Mouse (Mus musculus): ENCODE data around the gene Nrip1.
A peak's percentile ranks its signal among the peaks of the same experiment; 100 is the strongest.

Nrip1 gene

GRCm38 (mm10) chr16:76347719-76348421 is 25.8 kb downstream of the Nrip1 start:
- no peak for DNase-seq (ENCODE audit: low spot score in 2 of 2)

GRCm38 (mm10) chr16:76346371-76346770 is 27.3 kb downstream of the Nrip1 start:
- no peak for DNase-seq (ENCODE audit: low spot score in 2 of 2)

- no peak for DNase-seq (ENCODE audit: low spot score in 2 of 2)
Observed at GRCm38 (mm10) chr16:76344761-76345368, 28.8 kb downstream of the Nrip1 start.

GRCm38 (mm10) chr16:76344030-76344429 is 29.6 kb downstream of the Nrip1 start:
- DNase-seq (ENCODE audit: low spot score in 2 of 2): no peak

GRCm38 (mm10) chr16:76341636-76342035 is 32.0 kb downstream of the Nrip1 start:
- no peak for DNase-seq (ENCODE audit: low spot score in 2 of 2)

- no peak for DNase-seq (ENCODE audit: low spot score in 2 of 2)
Observed at GRCm38 (mm10) chr16:76339256-76339655, 34.4 kb downstream of the Nrip1 start.

GRCm38 (mm10) chr16:76337351-76337750 is 36.3 kb downstream of the Nrip1 start:
- no peak for DNase-seq (ENCODE audit: low spot score in 2 of 2)

GRCm38 (mm10) chr16:76336932-76337331 is 36.7 kb downstream of the Nrip1 start:
- DNase-seq (ENCODE audit: low spot score in 2 of 2): no peak

- no peak for DNase-seq (ENCODE audit: low spot score in 2 of 2)
Observed at GRCm38 (mm10) chr16:76335913-76336312, 37.7 kb downstream of the Nrip1 start.

- no peak for DNase-seq (ENCODE audit: low spot score in 2 of 2)
Observed at GRCm38 (mm10) chr16:76332127-76332526, 41.5 kb downstream of the Nrip1 start.

GRCm38 (mm10) chr16:76331231-76331630 is 42.4 kb downstream of the Nrip1 start:
- DNase-seq (ENCODE audit: low spot score in 2 of 2): no peak

- no peak for DNase-seq (ENCODE audit: low spot score in 2 of 2)
Observed at GRCm38 (mm10) chr16:76325315-76325710, 48.3 kb downstream of the Nrip1 start.

- DNase-seq (ENCODE audit: low spot score in 2 of 2): no peak
Observed at GRCm38 (mm10) chr16:76324411-76325314, 49.0 kb downstream of the Nrip1 start.

GRCm38 (mm10) chr16:76323594-76324307 is 49.9 kb downstream of the Nrip1 start:
- no peak for DNase-seq (ENCODE audit: low spot score in 2 of 2)

GRCm38 (mm10) chr16:76323141-76323540 is 50.5 kb downstream of the Nrip1 start:
- no peak for DNase-seq (ENCODE audit: low spot score in 2 of 2)

- DNase-seq (ENCODE audit: low spot score in 2 of 2): peak in 1 of 2 experiments; percentile 11
Observed at GRCm38 (mm10) chr16:76321527-76322165, 52.0 kb downstream of the Nrip1 start.

GRCm38 (mm10) chr16:76320118-76320473 is 53.5 kb downstream of the Nrip1 start:
- DNase-seq (ENCODE audit: low spot score in 2 of 2): no peak

GRCm38 (mm10) chr16:76319364-76320117 is 54.1 kb downstream of the Nrip1 start:
- peak in 1 of 2 experiments; percentile 13 for DNase-seq (ENCODE audit: low spot score in 2 of 2)

- no peak for DNase-seq (ENCODE audit: low spot score in 2 of 2)
Observed at GRCm38 (mm10) chr16:76318331-76318922, 55.2 kb downstream of the Nrip1 start.

Measured in cerebellum, postnatal 4 days (tissue).